Mouse (Mus musculus) liver (tissue): ENCODE results near the gene Disp3.

Source experiments
- DNase-seq: peaks from one replicate; pipeline ENCODE4 v3.0.0-alpha.2; 2020; ENCODE audit warnings: mixed read lengths

The Disp3 gene

DNA sequence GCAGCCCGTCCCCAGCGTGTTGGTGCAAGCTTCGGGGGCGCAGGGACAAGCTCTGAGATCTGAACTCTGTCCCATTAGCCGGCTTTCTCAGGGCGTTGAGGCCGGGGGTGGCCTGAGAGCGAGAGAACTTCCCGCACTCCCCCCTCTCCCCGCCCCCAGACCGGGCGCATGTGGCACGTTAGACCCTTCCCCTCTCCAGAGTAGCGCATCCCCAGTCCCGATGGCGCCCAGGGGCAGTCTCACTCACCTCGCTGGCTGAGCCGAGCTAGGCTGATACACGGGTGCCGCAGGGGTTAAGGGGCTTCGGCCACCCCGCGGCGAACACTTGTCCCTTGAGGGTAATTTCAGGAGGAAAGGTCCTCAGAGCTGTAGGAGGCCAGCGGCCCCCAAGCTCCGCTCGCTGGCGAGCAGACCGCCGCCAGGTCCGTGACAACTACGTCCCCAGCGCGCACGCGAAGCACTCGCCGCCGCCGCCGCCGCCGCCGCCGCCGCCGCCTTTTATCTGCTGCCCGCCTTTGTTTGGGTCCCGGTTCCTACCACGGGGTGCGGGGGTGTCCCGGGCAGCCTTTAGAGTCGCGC is at the start of gene Disp3:
Gene Disp3 (minus strand): TSS at position 490 of the 579 bp plus-strand sequence.
- DNase-seq: no peak

DNA sequence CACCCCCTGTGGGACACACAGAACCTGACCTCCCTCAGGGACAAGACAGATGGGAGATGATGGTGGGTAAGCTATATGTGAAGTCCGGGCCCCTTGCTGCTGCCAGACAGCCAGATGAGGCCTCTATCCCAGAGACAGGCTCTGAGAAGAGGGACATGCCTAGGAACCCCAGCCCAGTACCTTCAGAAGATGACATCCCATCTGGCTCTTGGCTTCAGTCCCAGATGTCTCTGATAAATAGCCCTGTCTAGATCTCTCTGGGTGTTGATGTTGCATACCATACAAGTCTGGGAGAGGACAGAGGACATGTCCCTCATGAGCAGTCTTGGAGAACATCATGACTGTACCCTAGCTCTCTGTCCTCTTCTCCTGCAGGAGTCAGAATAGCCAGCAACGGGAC is 42.5 kb upstream of the Disp3 start:
- no peak for DNase-seq

DNA sequence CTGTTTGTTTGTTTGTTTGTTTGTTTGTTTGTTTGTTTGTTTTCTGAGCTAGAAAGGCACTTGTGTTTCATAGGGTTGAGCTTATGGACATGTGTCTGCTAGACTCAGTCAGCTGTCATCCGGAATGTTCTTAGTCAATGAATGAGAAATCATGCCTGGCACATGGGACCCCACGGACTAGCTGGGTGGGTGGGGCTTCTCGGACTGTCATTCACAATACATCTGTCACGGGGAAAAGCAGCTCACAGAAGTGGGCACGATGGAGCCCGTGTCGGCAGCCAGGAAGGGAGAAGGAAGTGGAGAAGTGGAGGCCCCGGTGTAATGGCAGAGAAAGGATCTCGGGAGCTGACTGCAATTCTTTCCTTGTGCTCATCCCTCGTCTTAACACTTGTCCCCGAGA is 41.7 kb upstream of the Disp3 start:
- no peak for DNase-seq

DNA sequence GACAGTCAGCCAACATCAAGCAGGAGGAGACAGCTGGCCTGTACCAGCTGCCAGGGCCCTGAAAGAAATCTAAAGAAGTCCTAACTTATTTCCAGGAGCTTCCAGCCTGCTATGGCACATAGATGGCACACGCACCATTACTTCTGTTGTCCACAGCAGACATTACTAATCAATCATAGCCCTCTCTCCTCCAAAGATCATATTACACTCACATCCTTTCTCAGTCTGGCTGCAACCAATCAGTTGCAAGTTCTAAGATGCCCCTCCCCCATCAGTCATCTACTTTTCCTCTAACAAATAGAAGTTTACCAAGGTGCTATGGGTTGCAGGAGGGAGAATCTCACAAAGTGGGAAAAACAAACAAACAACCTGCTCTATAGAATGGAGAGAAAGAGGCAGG is 40.5 kb upstream of the Disp3 start:
- DNase-seq: no peak

DNA sequence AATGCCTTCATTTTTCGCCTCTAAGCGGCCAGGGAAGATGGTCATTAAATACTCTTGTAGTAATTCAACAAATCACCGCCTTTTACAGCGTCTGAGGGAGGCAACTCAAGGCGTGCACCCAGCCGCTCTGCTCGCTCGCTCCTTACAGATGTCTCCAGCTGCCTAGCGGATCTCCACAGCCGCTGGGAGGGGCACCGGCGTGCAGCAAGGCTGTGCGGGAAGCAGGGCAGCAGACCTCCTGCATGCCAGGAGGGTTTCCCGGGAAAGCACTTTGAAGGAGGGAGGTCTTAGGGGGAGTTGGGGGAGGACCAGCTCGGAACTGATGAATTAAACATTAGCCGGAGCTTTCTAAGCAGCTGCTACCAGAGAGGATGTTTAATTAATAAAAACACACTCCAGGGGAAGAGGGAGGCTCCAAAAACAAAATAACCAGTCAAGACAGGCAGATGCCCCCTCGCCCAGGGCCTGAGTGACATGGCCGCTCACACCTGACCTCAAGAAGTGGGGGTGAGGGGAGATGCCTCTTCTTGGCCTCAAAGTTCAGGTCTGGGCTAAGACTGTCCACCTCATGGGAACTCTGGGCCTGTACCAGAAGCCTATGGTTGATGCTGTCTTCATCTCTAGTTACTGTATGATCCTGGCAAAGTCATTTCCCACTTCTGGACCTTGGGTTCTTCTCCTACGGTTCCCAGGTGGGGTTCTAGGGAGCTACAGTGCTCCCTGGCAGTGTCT is 39.7 kb upstream of the Disp3 start:
- peak; percentile 12 for DNase-seq

DNA sequence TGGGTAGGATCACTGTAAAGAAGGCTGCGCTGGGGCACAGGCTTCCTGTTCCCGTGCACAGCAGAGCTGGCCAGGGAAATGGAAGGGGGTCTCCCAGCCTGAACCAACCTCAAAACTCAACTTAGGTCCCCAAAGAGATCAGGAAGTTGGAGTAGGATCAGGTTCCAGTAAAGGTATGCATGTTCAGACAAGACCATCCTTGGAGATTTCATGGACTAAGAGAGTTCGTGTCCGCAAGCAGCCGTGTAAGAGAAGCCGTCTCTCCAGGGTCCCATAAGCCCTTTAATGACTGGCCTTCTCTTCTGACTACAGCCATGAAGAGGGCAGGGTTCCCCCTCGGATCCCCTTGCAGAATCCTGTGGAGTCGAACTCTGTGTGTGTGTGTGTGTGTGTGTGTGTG is 39.0 kb upstream of the Disp3 start:
- no peak for DNase-seq

DNA sequence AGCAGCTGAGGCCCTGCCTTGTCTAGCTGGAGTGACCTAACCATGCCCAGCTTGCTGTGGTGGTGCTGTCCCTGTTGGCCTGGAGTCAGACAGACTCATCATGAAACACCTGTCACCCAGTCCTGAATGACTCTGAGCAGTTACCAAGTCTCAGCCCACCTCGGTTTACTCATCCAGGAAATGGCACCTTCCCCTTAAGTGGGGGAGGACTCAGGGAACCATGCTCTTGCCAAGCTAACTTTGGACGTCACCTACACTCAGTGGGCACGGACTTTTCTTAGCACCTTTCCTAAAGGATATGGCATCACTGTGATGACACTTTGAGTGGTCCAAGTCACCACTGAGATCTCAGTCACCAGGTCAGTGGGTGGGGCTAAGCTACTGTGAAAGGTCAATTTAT is 38.2 kb upstream of the Disp3 start:
- no peak for DNase-seq

DNA sequence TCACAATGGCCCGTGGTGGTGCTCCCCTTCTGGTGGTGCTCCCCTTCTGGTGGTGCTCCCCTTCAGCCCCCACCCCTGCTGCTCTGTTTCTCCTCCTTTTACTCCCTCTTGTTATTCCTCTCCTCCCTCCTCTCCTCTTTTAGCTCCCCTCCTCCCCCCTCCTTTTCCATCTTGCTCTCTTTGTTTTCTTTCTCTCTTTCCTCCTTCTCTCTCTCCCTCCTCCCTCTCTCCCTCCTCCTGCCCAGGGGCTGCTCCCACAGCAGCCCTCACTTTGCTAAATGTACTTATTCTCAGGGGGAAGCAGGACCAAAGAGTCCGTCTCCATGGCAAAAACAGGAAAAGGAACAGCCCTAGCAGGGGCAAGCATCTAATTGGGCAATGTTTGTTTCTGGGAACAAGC is 37.3 kb upstream of the Disp3 start:
- no peak for DNase-seq

DNA sequence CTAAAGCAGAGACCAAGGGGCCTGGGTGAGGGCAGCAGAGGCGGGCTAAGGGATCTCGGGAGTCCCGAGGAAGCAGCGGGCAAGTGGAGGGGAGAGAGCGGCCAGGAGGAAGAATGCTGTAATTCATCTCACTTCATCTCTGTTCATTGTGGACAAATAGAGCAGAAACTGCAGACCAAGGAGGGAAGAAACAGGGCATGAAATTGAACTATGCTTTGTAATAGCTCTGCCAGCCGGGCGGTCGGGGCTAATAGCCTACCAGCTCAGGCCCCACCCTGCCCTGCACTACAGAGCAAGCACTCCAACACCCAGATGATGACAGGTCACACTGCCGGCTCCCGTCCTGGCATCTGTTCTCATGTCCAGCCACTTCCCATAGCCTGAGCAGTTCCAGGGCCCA is 34.4 kb upstream of the Disp3 start:
- no peak for DNase-seq

DNA sequence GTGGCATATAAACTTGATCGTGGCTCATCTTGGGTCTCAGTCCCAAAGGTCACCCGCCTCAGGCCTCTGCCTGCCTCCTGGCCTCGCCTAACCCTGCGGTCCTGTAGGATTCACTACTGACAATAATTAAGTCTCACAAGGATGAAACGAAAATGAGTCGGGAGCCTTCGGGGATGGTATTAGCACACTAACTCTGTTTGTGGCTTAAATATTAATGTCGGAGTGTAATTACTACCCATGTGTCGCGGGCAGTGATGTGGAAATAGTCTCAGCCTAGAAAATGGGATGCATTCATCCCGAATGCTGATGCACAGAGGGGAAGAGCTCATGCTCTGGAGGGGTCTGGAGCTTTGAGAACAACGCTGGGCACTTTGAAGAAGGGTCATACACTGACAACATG is 31.6 kb upstream of the Disp3 start:
- no peak for DNase-seq

DNA sequence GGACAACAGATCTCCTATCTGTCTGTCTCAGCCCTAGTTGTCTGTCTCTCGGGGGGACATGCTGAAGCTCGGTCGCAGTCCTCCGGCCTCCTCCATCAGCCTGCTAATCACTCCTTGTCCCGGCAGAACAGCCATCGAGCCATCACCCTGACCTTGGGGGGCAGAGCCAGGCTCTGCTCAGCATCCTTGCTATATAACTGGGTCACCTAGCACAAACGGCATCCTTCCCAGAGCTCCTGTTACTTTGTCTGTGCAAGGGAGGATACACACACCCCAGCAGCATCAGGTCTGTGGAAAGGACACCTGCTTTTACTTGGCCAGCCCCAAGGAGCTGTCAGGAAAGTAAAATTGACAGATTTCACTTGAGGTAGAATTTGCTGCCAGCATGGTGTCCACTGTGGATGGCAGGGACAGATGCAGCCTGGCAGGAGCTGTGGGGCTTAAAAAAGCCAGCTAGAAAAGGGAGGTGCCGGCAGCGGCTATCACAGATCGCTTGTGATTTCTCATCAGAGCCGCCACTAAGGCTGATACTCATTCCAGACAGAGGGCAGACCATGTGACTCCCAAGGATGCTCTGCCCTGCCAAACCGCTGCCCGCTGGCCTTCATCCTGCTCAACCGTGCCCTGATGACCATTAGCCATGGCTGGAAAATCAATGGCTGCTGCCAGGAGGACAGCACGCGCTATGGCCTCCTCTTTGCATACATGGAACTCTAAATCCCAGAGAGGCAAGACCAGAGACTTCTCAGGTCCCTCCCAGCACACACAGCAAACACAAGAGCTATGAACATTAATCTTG is 27.8 kb upstream of the Disp3 start:
- DNase-seq: no peak

DNA sequence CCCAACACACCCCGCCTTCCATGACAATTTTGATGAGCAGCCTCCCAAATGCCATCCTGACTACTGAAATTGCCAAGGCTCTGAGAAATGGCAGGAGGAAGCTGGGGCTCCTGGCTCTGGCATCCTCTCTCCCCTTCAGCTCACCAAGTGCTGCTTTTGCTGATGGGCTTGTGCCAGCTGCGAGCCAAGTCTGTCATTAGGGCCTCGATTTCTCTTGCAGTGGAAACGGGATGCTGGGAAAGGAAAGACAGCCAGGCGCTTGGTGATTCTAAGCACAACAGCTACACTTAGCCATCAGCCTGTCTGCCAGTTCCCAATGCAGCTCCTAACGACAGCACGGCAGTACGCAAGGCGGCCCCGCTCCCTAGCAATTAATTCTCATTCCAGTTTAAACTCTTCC is 26.6 kb upstream of the Disp3 start:
- DNase-seq: no peak

DNA sequence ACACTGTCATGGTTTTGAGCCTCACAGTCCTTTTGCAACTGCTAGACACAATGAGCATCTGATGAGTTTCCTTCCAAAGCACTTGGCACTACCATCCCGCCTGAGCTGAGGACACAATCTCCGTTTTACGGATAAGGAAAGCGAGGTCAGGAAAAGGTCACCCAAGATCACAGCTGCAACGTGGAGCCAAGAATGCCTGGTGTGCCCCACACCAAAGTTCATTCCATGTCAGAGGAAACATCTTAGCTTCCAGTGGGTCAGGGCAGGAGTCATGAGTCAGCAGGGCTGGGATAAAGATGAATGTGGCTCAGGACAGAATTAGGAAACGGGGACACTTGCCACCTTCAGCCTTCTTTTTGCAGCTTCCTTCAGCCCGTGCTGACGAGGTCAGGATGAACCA is 25.8 kb upstream of the Disp3 start:
- no peak for DNase-seq

DNA sequence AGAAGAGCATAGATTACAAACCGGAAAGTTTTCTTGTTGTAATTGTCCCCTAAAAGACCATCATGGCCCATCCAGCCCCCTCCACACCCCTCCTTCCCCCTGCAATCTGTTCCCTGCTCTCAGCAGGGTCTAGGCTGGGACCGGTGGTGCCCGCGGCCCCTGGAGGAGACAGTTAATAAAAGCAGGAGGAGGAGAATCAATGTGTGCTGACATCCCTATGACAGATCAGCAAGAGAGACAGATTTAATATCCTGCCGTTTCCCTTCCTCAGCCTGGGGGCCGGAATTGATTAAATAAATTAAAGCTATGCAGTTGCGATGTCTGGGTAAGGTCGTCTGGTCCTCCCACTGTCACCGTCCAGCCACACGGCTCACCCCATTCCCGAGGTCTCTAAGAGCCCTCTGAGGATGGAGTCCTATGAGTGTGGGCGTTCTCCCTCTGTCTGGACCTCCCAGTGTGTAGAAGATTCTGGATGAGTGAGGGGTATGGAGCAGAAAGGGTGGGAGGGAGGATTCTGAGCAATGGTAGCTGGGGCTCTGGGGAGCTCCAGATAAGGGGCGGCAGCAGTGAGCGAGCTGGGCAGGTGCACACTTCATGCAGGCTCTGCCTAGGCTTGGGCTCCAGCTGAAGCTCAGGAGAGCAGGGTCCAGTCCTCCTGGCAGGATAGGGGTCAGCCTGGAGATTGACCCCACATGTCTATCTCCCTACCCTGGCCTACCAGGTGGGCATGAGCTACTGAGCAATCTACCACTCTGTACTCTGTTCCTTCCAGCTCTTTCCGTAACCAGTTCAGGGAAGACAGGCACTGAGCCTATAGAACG is 24.7 kb upstream of the Disp3 start:
- no peak for DNase-seq

DNA sequence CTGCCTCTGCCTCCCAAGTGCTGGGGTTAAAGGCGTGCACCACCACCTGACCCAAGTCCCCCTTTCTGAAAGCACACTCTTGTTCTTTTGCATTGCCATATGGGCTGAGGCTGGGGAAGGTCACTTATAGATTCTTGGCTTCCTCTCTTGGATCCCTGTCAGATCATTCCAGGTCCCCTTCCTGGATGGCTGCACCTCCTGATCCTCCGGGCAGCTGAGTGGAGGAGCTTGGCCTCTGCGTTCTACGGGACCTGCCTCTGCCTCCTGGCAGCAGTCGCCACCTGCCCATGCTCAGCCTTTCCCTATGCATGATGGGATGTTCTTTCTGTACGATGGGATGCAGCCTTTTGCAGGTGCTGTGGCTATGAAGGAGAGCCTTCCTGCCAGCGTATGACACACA is 23.1 kb upstream of the Disp3 start:
- DNase-seq: no peak

DNA sequence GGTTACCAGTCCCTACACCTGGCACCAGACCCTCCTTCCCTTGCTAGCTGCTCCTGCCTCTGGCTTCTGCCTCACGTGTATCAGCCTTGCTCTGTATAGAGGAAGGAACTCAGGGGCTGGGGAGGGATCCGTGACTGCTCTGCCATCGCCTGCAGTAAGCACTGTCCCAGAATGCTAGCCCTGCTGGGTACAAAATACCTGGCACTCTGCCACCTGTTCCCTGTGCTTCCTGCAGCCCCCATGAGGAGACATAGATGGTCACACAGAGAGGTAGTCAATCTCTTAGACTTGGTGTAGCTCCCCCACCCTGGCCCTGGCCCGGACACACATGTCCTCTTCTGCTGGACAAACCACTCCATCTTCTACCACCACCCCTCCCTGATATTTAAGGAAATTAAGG is 22.4 kb upstream of the Disp3 start:
- DNase-seq: no peak

DNA sequence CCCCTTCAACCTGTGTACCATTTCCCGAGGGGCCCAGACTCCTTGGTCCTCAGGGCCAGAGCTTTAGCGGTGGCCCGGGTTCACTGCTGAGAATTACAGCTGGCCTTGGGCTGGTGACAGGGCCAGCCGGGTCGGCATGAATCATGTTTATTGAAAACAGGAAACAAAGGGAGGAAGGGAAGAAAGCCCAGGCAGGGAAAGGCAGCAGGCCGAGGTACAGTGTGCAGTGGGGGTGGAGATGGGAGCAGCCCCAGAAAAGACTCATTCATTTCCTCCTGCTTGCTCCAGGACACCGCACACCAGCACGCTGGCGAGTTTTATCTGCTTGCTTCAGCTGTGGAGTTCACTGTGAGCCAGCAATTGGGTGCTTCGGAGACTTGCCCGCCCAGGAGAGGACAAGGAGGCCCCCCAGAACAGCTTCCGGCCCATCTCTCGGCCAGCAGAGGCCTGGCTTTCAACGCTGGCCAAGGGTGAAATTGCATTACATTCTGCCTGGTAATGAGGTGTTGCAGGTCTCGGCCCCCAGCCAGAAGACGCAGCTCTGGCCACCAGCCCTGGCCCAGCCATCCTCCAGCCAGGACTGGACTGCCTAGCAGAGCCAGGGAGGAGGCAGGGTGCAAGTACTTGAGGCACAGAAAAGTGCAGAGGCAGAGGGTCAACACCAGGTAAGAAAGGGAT is 18.8 kb upstream of the Disp3 start:
- DNase-seq: peak; percentile 28

DNA sequence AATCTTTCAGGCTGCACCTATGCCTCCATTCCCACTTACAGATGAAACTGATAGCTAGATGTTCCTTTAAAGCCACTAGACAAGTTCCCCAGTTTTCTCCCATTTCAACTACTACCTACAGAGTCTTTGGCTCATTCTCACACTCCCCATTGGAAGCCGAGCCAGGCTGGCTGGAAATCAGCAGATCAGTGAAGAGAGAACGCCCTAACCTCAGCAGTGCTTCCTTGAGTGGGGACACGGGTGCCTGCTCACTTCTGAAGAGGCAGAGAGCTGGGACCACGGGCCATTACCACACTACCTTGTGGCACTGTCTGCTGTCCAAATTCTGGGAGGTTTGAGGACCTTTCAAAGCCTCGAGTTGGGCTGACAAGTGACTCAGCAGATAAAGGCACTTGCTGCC is 11.0 kb upstream of the Disp3 start:
- DNase-seq: no peak

DNA sequence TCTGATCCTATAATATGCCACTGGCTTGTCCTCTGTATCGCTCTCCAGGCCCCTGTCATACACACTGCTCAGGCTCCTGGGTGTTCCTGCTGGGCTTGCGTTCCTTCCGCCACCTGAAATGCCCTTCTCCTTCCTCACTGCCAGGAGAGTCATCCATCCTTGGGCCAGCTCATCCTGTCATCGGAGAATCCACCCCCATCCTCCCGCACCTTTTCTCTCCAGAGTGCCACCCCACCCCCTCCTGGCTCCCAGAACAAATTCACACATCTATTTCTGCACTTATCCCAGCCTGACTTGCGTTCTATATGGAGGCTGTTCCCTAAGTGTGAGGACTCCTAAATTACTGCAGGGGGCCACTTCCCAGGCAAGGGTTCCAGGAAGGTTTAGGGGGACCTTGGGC is 9.9 kb upstream of the Disp3 start:
- no peak for DNase-seq

DNA sequence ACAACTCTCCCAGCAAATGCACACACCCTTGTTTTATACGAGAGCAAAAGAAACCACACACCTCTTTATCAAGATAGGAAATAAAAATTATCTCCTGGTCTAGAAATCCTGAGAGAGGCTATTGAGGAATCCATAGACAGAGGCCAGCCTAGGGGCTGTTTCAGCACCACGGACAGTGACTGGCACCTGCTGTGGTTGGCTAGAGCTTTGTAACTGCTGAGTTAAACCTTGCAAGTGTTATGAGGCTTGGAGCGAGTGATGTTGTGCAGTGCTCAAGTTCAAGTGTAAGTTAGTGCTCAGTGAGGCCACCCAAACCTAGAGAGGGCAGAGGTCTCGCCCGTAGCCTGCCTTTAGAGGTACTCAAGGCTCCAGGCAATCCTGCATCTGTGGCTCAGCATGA is 5.6 kb upstream of the Disp3 start:
- peak; percentile 56 for DNase-seq

DNA sequence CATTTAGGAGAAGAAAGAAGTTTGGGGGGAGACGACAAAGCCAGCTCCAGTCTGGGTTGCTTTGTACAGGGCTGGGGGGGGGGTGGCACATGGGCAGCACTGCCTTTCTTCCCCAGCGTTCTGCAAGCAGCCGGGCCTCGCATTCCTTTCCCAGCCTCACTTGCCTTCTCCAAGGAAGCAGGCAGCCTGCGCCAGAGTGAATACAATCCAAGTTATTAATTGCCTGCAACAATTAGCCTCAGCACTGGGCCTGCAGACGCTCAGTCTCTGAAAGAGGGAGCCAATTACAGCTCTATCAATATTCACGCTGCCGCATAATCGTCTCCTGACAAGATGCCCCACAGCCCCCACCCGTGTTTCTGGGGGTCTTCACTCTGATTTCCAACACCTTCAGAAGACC is 4.1 kb upstream of the Disp3 start:
- DNase-seq: no peak

DNA sequence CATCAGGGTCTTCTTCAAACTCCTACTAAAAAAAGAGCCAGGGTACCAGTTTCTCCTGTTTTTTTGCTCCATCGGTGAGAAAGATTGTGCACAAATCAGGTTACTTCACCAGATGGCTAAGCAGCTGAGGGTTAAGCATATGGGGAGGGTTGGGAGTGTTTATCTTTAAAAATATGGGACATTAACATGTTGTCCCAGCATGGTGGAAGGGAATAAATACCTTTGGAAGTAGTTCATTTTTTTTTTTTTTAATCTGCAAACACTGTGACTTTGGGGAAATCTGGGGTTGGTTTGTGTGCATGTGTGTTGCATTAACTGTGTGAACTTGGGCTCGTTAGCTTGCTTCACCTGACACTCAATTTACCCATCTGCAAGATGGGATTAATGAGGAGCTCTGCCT is 3.3 kb upstream of the Disp3 start:
- DNase-seq: no peak

DNA sequence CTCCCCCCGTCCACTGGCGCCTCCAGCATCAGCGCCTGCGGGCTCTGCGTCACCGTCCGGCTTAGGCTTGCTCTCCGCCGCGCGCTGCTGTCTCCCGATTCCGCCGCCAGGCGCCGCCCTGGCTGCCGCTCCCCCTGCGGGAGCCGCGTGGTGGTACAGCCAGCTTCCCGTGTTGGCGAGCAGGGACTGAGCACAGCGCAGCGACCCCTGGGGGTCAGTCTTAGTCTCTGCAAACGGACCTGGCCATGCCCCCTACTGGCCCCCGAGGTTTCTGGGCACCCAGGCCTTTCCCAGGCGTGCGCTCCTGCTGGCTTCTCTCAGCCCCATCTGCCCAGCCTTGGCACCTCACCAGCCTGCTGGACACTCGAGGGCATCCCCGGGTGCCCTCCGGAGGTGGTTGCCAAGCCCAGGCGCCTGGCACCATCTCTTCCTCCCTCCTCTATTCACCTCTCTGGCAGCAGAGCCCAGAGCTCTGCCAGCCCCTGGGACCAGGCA is 337 bp upstream of the Disp3 start:
- DNase-seq: peak; percentile 78
